Mouse (Mus musculus) thymus, adult 2 months (tissue): ENCODE measurements around the gene Rab5c. TPM values are rescaled to one million over a fixed set of nuclear protein-coding genes. Genes with fewer than 3 reads are reported as not detected.
A peak's percentile ranks its signal among the peaks of the same experiment; 100 is the strongest.

Experiments
- DNase-seq: peaks from one replicate; pipeline ENCODE4 v3.0.0; 2021
- H3K27ac ChIP-seq: fragments of 200-500 bp; 2 replicates; pipeline ENCODE4 v1.5.1; 2012; ENCODE audit warnings: low read length, control low read depth; ENCODE audit not compliant: control insufficient read depth, insufficient read depth
- H3K27me3 ChIP-seq: fragments of 200-500 bp; 2 replicates; pipeline ENCODE4 v1.6.1; 2012; ENCODE audit warnings: mild to moderate bottlenecking, low read length, moderate library complexity, mixed read lengths; ENCODE audit not compliant: control insufficient read depth, insufficient read depth
- H3K36me3 ChIP-seq: fragments of 200-500 bp; 2 replicates; pipeline ENCODE4 v1.6.1; 2012; ENCODE audit warnings: mild to moderate bottlenecking, low read length, moderate library complexity; ENCODE audit not compliant: control insufficient read depth, insufficient read depth
- H3K4me1 ChIP-seq: fragments of 200-500 bp; replicated peaks from 2 replicates; pipeline ENCODE4 v1.6.1; 2012; ENCODE audit warnings: low read length; ENCODE audit not compliant: control insufficient read depth, insufficient read depth
- H3K4me3 ChIP-seq: fragments of 200-500 bp; 2 replicates; pipeline ENCODE4 v1.5.1; 2012; ENCODE audit warnings: mild to moderate bottlenecking, low read length, control low read depth, moderate library complexity; ENCODE audit not compliant: control insufficient read depth, insufficient read depth
- CTCF ChIP-seq: fragments of 200-500 bp; IDR thresholded peaks from 2 replicates; pipeline ENCODE4 v1.5.1; 2012; ENCODE audit warnings: mild to moderate bottlenecking, control low read depth, low read length, moderate library complexity, borderline replicate concordance; ENCODE audit not compliant: control insufficient read depth, poor library complexity, insufficient read depth; ENCODE audit errors: extremely low read depth
- POLR2A ChIP-seq: fragments of 200-500 bp; IDR thresholded peaks from 2 replicates; pipeline ENCODE4 v1.6.1; 2012; ENCODE audit warnings: mild to moderate bottlenecking, low read length, control low read depth, moderate library complexity; ENCODE audit not compliant: control insufficient read depth, poor library complexity, insufficient read depth; ENCODE audit errors: extremely low read depth
- WGBS: fragments of 180-500 bp; shearing (Covaris S2); methylation state at CpG from one replicate; pipeline ENCODE4 v1.1.7; 2018; 5-methylcytosine and 5-hydroxymethylcytosine counted together
- polyA plus RNA-seq: library from polyadenylated mRNA; depleted of rRNA; stranded (reverse); fragments of >200 nt; gene quantifications from 2 replicates; pipeline ENCODE4 v1.2.3, GENCODE M21; 2012

The Rab5c gene
- polyA plus RNA-seq, 1 experiment: 290 TPM

GRCm38 (mm10) chr11:100778069-100778468 lies 40.1 kb upstream of the Rab5c start:
- H3K4me1 ChIP-seq: no peaks in the 10 kb centered on the region
- H3K27ac ChIP-seq: no peak overlapping the region
- no peak for TF ChIP-seq POLR2A
- TF ChIP-seq CTCF: no peak
- H3K36me3 ChIP-seq: peaks cover 45% of the 10 kb centered on the region
- no peak overlapping the region for H3K4me3 ChIP-seq
- no peaks in the 10 kb centered on the region for H3K27me3 ChIP-seq
- 94% methylated on average over 3 of the region's 3 CpGs for WGBS
- no peak for DNase-seq

GRCm38 (mm10) chr11:100775921-100776320 lies 37.9 kb upstream of the Rab5c start:
- Histone ChIP-seq H3K27me3 (no peaks in the 10 kb centered on the region), H3K4me3 (no peak overlapping the region), H3K27ac (no peak overlapping the region), H3K4me1 (peaks cover 4% of the 10 kb centered on the region), H3K36me3 (peaks cover 23% of the 10 kb centered on the region)
- TF ChIP-seq CTCF (no peak), POLR2A (no peak)
- no peak for DNase-seq
- 91% methylated on average over 10 of the region's 10 CpGs for WGBS

- H3K27me3 ChIP-seq: no peaks in the 10 kb centered on the region
- H3K4me1 ChIP-seq: peaks cover 13% of the 10 kb centered on the region
- H3K4me3 ChIP-seq: no peak overlapping the region
- WGBS: 92% methylated on average over 4 of the region's 4 CpGs
- TF ChIP-seq CTCF: no peak
- TF ChIP-seq POLR2A: no peak
- peaks cover 7% of the 10 kb centered on the region; the same call in 1 of the 2 replicates for H3K36me3 ChIP-seq
- H3K27ac ChIP-seq: no peak overlapping the region
- no peak for DNase-seq
Measured at GRCm38 (mm10) chr11:100774261-100774660, 36.2 kb upstream of the Rab5c start.

DNA sequence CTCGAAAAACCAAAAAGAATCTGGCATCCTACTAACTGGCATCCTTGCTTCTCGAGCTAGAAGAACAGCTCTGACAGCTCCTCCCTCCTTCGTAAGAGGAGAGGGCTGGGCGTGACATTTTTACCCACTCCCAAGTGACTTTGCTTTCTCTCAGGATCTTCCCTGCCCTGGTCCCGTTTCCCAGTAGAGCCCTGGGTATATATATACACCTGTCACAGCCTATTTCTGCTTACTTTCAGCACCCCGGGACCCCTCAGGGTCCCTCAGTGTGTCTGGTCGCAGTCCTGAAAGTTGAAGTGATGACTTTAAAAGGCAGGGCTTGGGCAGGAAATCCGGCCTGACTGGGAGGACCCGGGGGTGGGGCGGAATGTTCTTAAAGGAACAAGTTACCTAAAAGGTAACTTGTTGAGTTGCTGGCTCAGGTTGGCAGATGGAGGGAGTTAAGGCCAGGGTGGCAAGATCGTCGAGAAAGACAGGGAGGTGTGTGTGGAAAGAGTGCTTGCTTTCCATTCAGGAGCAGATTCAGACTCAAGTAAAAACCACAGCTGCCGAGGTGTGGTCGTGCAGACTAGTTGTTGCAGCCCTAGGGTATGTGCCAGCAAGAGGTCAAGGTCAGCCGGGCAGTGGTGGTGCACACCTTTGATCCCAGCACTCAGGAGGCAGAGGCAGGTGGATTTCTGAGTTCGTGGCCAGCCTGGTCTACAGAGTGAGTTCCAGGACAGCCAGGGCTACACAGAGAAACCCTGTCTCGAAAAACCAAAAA lies 32.8 kb upstream of the Rab5c start, which contains the start of gene Ghdc:
TSS of gene Ghdc (minus strand) at position 312 of the 763 bp plus-strand sequence.
- no peaks in the 10 kb centered on the region for H3K27me3 ChIP-seq
- no peaks in the 10 kb centered on the region for H3K36me3 ChIP-seq
- WGBS: 11% methylated on average over 17 of the region's 17 CpGs
- H3K27ac ChIP-seq: peak within 1 kb of the TSS; percentile 43; the same call in 1 of the 2 replicates
- no peak for TF ChIP-seq POLR2A
- no peak for TF ChIP-seq CTCF
- peak within 1 kb of the TSS; percentile 58 for H3K4me3 ChIP-seq
- DNase-seq: peak; percentile 84
- peaks cover 13% of the 10 kb centered on the region for H3K4me1 ChIP-seq

DNA sequence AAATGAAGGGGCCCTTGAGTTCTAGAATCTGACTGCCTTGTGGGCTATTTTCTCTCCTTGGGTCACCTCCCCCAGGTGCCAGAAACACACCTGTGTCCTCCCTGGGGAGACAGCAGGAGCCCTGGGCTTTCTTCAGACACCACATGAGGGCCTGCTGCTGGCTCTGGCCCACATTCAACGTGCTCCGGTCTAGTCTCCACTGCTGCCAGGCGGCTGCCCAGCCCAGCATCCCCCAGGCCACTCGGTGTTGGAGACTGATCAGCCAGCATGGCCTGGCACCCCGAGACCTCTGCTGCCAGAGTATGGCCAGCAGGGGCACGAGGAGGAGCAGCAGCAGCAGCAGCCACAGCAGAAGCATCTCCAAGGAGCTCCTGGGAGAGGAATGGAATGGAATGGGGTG lies 32.0 kb upstream of the Rab5c start:
- Histone ChIP-seq H3K27ac (no peak overlapping the region), H3K4me3 (peak overlapping the region; percentile 58; the same call in 1 of the 2 replicates), H3K27me3 (no peaks in the 10 kb centered on the region), H3K4me1 (peaks cover 13% of the 10 kb centered on the region), H3K36me3 (no peaks in the 10 kb centered on the region)
- 82% methylated on average over 6 of the region's 6 CpGs for WGBS
- TF ChIP-seq POLR2A: no peak
- TF ChIP-seq CTCF: no peak
- no peak for DNase-seq

DNA sequence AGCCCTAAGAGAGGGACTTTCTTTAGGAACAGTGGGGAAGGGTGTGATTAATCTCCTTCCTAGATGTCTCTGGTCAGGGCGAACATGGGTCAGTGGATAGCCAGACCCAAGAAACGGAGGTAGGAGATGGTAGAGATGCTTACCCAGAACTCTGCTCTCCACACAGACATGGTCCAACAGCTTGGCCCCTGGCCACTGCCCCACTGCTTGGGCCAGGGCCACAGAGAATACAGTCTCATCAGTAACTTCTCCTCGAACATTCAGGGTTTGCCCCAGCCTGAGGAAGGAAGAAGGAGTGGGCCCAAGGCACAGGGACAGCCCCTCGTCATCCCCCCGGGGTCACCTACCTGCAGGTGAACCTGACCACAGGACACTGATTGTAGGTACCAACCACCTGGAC lies 29.9 kb upstream of the Rab5c start:
- TF ChIP-seq CTCF (no peak), POLR2A (no peak)
- no peaks in the 10 kb centered on the region for H3K27me3 ChIP-seq
- H3K27ac ChIP-seq: no peak overlapping the region
- H3K36me3 ChIP-seq: no peaks in the 10 kb centered on the region
- 93% methylated on average over 5 of the region's 5 CpGs for WGBS
- peaks cover 13% of the 10 kb centered on the region for H3K4me1 ChIP-seq
- no peak for DNase-seq
- no peak overlapping the region for H3K4me3 ChIP-seq

- Histone ChIP-seq H3K4me1 (peaks cover 16% of the 10 kb centered on the region), H3K36me3 (no peaks in the 10 kb centered on the region), H3K27ac (no peak overlapping the region), H3K27me3 (no peaks in the 10 kb centered on the region), H3K4me3 (no peak overlapping the region)
- 91% methylated on average over 9 of the region's 9 CpGs for WGBS
- TF ChIP-seq POLR2A: no peak
- no peak for TF ChIP-seq CTCF
- DNase-seq: no peak
Measured at GRCm38 (mm10) chr11:100766726-100767125, 28.7 kb upstream of the Rab5c start.
